Mouse (Mus musculus): ENCODE data around the gene Copg1. TPM values are rescaled to one million over a fixed set of nuclear protein-coding genes. Genes with fewer than 3 reads are reported as not detected.

Copg1 gene
- 38.9 and 45.7 TPM in 2 replicates for polyA plus RNA-seq (2012; rRNA removed)

GRCm38 (mm10) chr6:87887594-87888233 is at the start of gene Copg1:
Gene Copg1 (plus strand): TSS chr6:87887814.

GRCm38 (mm10) chr6:87838551-87839197 is 48.9 kb upstream of the Copg1 start, which contains the start of gene Isy1:
Gene Isy1 (minus strand): TSS chr6:87838798.

GRCm38 (mm10) chr6:87850900-87851614 is 36.6 kb upstream of the Copg1 start, which contains the start of gene Cnbp:
Gene Cnbp (minus strand): TSS chr6:87851106.

DNA sequence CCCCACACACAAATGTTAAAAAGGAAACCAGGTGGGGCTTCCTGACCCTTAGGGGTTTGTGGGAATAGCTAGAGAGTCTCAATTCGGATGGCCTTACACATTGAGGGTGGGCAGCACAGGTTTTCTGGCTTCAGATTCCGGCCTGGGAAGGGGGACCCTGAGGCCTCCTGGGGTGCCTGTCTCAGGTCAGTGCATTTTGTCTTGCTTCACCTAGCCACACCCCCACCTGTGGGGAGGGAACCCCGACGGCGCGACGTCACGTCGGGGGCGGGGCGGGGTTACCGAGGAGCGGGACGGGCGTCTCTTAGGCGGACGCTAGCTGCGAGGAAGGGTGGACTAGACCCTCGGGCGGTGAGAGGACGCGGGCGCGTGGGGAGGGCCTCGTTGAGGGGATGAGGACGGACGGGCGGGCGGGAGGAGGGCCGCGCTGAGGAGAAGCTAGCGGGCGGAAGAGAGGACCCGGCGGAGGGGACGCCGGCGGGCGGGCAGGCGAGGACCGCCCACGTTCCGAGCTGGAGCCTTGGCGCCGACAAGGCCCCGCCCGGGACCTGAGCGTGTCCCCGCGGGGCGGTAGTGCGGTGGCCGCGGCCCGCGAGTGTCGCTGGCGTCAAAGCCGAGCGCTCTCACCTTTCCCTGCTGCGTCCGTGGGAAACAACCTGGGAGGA is 26.2 kb downstream of the Copg1 start, which contains the start of gene Hmces:
TSS of gene Hmces (plus strand) at position 275 of the 665 bp plus-strand sequence.

Other genes with a start within 250 kb of the Copg1 start
- gene Aplf, start 215.6 kb upstream of the Copg1 start, polyA plus RNA-seq (2012; rRNA removed), result 5.7 and 6.5 TPM in 2 replicates
- gene Efcc1, start 156.9 kb upstream of the Copg1 start, polyA plus RNA-seq (2012; rRNA removed), result 6.9 and 8.8 TPM in 2 replicates
- 0.33 and 0.38 TPM in 2 replicates for gene Gp9, start 109.7 kb upstream of the Copg1 start, polyA plus RNA-seq (2012; rRNA removed)
- gene Rab43, start 75.7 kb upstream of the Copg1 start, polyA plus RNA-seq (2012; rRNA removed), result 60.3 and 61.7 TPM in 2 replicates
- 0.64 and 1.2 TPM in 2 replicates for gene Gm45140, start 52.0 kb upstream of the Copg1 start, polyA plus RNA-seq (2012; rRNA removed)
- gene Isy1, start 49.0 kb upstream of the Copg1 start, polyA plus RNA-seq (2012; rRNA removed), result 7.6 and 12.7 TPM in 2 replicates
- gene Cnbp, start 36.7 kb upstream of the Copg1 start, polyA plus RNA-seq (2012; rRNA removed), result 213 and 251 TPM in 2 replicates
- 32.0 and 38.1 TPM in 2 replicates for gene Hmces, start 26.1 kb downstream of the Copg1 start, polyA plus RNA-seq (2012; rRNA removed)
- gene H1fx, start 93.8 kb downstream of the Copg1 start, polyA plus RNA-seq (2012; rRNA removed), result 72.3 and 74.1 TPM in 2 replicates
- 104 and 150 TPM in 2 replicates for gene Rab7, start 157.5 kb downstream of the Copg1 start, polyA plus RNA-seq (2012; rRNA removed)
- 296 and 307 TPM in 2 replicates for gene Rpn1, start 196.7 kb downstream of the Copg1 start, polyA plus RNA-seq (2012; rRNA removed)

All from ovary, adult 2 months (tissue).